Mouse (Mus musculus) limb, embryonic 11.5 days (tissue): ENCODE results near the gene Ephb6. TPM values are rescaled to one million over a fixed set of nuclear protein-coding genes. Genes with fewer than 3 reads are reported as not detected.

Experiments used
- ATAC-seq: fragments of 200-750 bp; cut with Nextera tagmentation; 2 replicates; pipeline ENCODE4 v1.8.0; 2017; ENCODE audit warnings: low read depth; ENCODE audit not compliant: insufficient number of reproducible peaks, low FRiP score, low TSS enrichment
- DNase-seq: peaks from one replicate; pipeline ENCODE4 v3.0.0-alpha.2; 2015; ENCODE audit warnings: low spot score
- H3K27ac ChIP-seq: fragments of 300-500 bp; sonication (generic); replicated peaks from 2 replicates; pipeline ENCODE4 v1.5.1; 2014; ENCODE audit warnings: low read depth, mild to moderate bottlenecking, low read length
- H3K27me3 ChIP-seq: fragments of 300-500 bp; sonication (generic); 2 replicates; pipeline ENCODE4 v1.6.1; 2014; ENCODE audit warnings: mild to moderate bottlenecking, low read length, mixed read lengths; ENCODE audit not compliant: control insufficient read depth, insufficient read depth
- H3K36me3 ChIP-seq: fragments of 300-500 bp; sonication (generic); 2 replicates; pipeline ENCODE4 v1.6.1; 2014; ENCODE audit warnings: mild to moderate bottlenecking, low read length, moderate library complexity, mixed read lengths; ENCODE audit not compliant: control insufficient read depth, insufficient read depth
- H3K4me1 ChIP-seq: fragments of 300-500 bp; sonication (generic); 2 replicates; pipeline ENCODE4 v1.6.1; 2014; ENCODE audit warnings: low read length, mixed read lengths; ENCODE audit not compliant: control insufficient read depth, insufficient read depth
- H3K4me2 ChIP-seq: fragments of 300-500 bp; sonication (generic); 2 replicates; pipeline ENCODE4 v1.6.1; 2014; ENCODE audit warnings: low read depth, mild to moderate bottlenecking, moderate library complexity; ENCODE audit not compliant: severe bottlenecking
- H3K4me3 ChIP-seq: fragments of 300-500 bp; sonication (generic); 2 replicates; pipeline ENCODE4 v1.5.1; 2014; ENCODE audit warnings: low read depth, low read length
- H3K9ac ChIP-seq: fragments of 300-500 bp; sonication (generic); 2 replicates; pipeline ENCODE4 v1.6.1; 2014; ENCODE audit warnings: mild to moderate bottlenecking, low read length
- H3K9me3 ChIP-seq: fragments of 300-500 bp; sonication (generic); 2 replicates; pipeline ENCODE4 v1.6.1; 2016; ENCODE audit warnings: low read length; ENCODE audit not compliant: control insufficient read depth
- WGBS: fragments of 180-500 bp; shearing (Covaris S2); extraction: QIAGEN DNeasy Blood & Tissue Kit; methylation state at CpG from one replicate; pipeline ENCODE4 v1.1.7; 2014; 5-methylcytosine and 5-hydroxymethylcytosine counted together
- polyA plus RNA-seq: library from polyadenylated mRNA; unstranded; fragments of >200 nt; fragmentation: Nextera tagmentation; extraction: Ambion mirVana; gene quantifications from 2 replicates; pipeline ENCODE4 v1.2.1, GENCODE M21; 2014

Gene Ephb6
- polyA plus RNA-seq, 1 experiment from 2014 or later: 14.8 TPM

- no peak overlapping the region for H3K4me3 ChIP-seq
- no peak overlapping the region for H3K27ac ChIP-seq
- H3K27me3 ChIP-seq: no peaks in the 10 kb centered on the region
- no peak for ATAC-seq
- no peaks in the 10 kb centered on the region for H3K9me3 ChIP-seq
- no peak overlapping the region for H3K9ac ChIP-seq
- no peaks in the 10 kb centered on the region for H3K4me1 ChIP-seq
- no peak for DNase-seq
- H3K4me2 ChIP-seq: no peak overlapping the region
- H3K36me3 ChIP-seq: no peaks in the 10 kb centered on the region
These were observed 41.4 kb downstream of the Ephb6 start for GRCm38 (mm10) chr6:41646672-41647071.

GRCm38 (mm10) chr6:41653173-41653572 is 47.9 kb downstream of the Ephb6 start:
- no peak overlapping the region for H3K4me2 ChIP-seq
- H3K9ac ChIP-seq: no peak overlapping the region
- no peak overlapping the region for H3K27ac ChIP-seq
- H3K4me3 ChIP-seq: no peak overlapping the region
- H3K27me3 ChIP-seq: no peaks in the 10 kb centered on the region
- WGBS: 96% methylated on average over 5 of the region's 5 CpGs
- ATAC-seq (no peak), DNase-seq (no peak)
- no peaks in the 10 kb centered on the region for H3K4me1 ChIP-seq
- H3K36me3 ChIP-seq: no peaks in the 10 kb centered on the region
- H3K9me3 ChIP-seq: no peaks in the 10 kb centered on the region

GRCm38 (mm10) chr6:41654648-41655047 is 49.4 kb downstream of the Ephb6 start:
- no peak overlapping the region for H3K27ac ChIP-seq
- no peak overlapping the region for H3K4me2 ChIP-seq
- DNase-seq (no peak), ATAC-seq (no peak)
- no peaks in the 10 kb centered on the region for H3K36me3 ChIP-seq
- no peaks in the 10 kb centered on the region for H3K27me3 ChIP-seq
- H3K9me3 ChIP-seq: no peaks in the 10 kb centered on the region
- WGBS: 91% methylated on average over 8 of the region's 8 CpGs
- no peak overlapping the region for H3K9ac ChIP-seq
- H3K4me3 ChIP-seq: no peak overlapping the region
- no peaks in the 10 kb centered on the region for H3K4me1 ChIP-seq

- WGBS: 76% methylated on average over 1 of the region's 1 CpGs
- Histone ChIP-seq H3K9ac (no peak overlapping the region), H3K9me3 (no peaks in the 10 kb centered on the region), H3K27ac (no peak overlapping the region), H3K36me3 (no peaks in the 10 kb centered on the region), H3K4me2 (no peak overlapping the region), H3K27me3 (no peaks in the 10 kb centered on the region), H3K4me1 (no peaks in the 10 kb centered on the region), H3K4me3 (no peak overlapping the region)
- ATAC-seq: no peak
- no peak for DNase-seq
These were observed 53.2 kb downstream of the Ephb6 start for GRCm38 (mm10) chr6:41658487-41658886.

- H3K27me3 ChIP-seq: no peaks in the 10 kb centered on the region
- H3K9ac ChIP-seq: no peak overlapping the region
- no peak for DNase-seq
- 42% methylated on average over 2 of the region's 2 CpGs for WGBS
- H3K4me3 ChIP-seq: no peak overlapping the region
- no peaks in the 10 kb centered on the region for H3K4me1 ChIP-seq
- no peaks in the 10 kb centered on the region for H3K36me3 ChIP-seq
- H3K27ac ChIP-seq: no peak overlapping the region
- no peaks in the 10 kb centered on the region for H3K9me3 ChIP-seq
- no peak overlapping the region for H3K4me2 ChIP-seq
- ATAC-seq: no peak
These were observed 57.0 kb downstream of the Ephb6 start for GRCm38 (mm10) chr6:41662320-41662719.

Other genes starting within 250 kb of the Ephb6 start
- gene Prss3, start 227.8 kb upstream of the Ephb6 start, polyA plus RNA-seq: not detected in 2 replicates
- gene Gm5771, start 213.1 kb upstream of the Ephb6 start, polyA plus RNA-seq: not detected in 2 replicates
- gene Gm10334, start 159.3 kb upstream of the Ephb6 start, polyA plus RNA-seq: not detected in 2 replicates
- not detected in 2 replicates for gene Prss1, start 146.6 kb upstream of the Ephb6 start, polyA plus RNA-seq
- gene Prss2, start 83.7 kb upstream of the Ephb6 start, polyA plus RNA-seq: not detected in 2 replicates
- 0.27 and 0.40 TPM in 2 replicates for gene Trpv6, start 30.9 kb downstream of the Ephb6 start, polyA plus RNA-seq
- gene Trpv5, start 75.3 kb downstream of the Ephb6 start, polyA plus RNA-seq: not detected in 2 replicates
- gene Llcfc1, start 78.9 kb downstream of the Ephb6 start, polyA plus RNA-seq: not detected in 2 replicates
- gene Kel, start 98.9 kb downstream of the Ephb6 start, polyA plus RNA-seq: 7.9 and 8.5 TPM in 2 replicates
- gene Olfr459, start 169.7 kb downstream of the Ephb6 start, polyA plus RNA-seq: not detected in 2 replicates
- not detected in 2 replicates for gene Pip, start 242.1 kb downstream of the Ephb6 start, polyA plus RNA-seq
- gene Sval2, start 247.5 kb downstream of the Ephb6 start, polyA plus RNA-seq: not detected in 2 replicates